Mouse (Mus musculus): ENCODE data around the gene Ccdc24. TPM values are rescaled to one million over a fixed set of nuclear protein-coding genes. Genes with fewer than 3 reads are reported as not detected.
A peak's percentile ranks its signal among the peaks of the same experiment; 100 is the strongest.

The Ccdc24 gene
- polyA plus RNA-seq (2015; fragmentation: Nextera tagmentation; extraction: Ambion mirVana) = 2.0 and 3.0 TPM in 2 replicates

DNA sequence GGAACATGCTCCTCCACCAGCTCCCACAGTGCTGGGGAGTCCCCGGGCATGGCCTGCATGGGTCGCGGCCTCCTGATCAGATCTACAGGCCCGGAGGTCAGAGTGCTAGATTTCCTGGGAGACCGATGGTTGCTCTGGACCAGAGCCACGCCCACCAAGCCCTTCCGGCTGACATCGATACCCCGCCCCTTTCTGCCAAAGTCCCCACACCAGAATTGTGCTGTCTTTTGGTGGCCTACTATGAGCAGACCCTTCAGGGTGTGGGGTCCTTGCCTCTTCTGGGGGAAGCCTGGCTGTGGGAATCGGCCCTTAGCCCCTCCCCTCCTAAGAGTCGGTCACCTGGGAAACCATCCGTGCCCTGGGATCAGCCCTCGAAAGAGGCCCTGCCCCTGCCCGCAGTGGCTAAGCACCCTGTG, at the start of gene Ccdc24:
Ccdc24 (minus strand) TSS at position 87 of the 416 bp plus-strand sequence.
- Histone ChIP-seq H3K9me3 (ENCODE audit: control insufficient read depth, low read length) (no peaks in the 10 kb centered on the region), H3K4me3 (ENCODE audit: low read length) (peak within 1 kb of the TSS; percentile 36), H3K27ac (ENCODE audit: low read length) (no peak within 1 kb of the TSS), H3K4me2 (ENCODE audit: low read depth, low read length) (peak within 1 kb of the TSS; percentile 52), H3K27me3 (ENCODE audit: control insufficient read depth, insufficient read depth, low read depth, low read length) (peaks cover under 1% of the 10 kb centered on the region; the same call in 1 of the 2 replicates), H3K36me3 (ENCODE audit: control insufficient read depth, insufficient read depth, low read length) (peaks cover 9% of the 10 kb centered on the region), H3K4me1 (replicated peaks; ENCODE audit: control insufficient read depth, insufficient read depth, low read length) (peaks cover 6% of the 10 kb centered on the region; the same call in 1 of the 2 replicates), H3K9ac (ENCODE audit: low read length) (peak within 1 kb of the TSS; percentile 47)
- WGBS = 8% methylated on average over 14 of the region's 14 CpGs
- ATAC-seq (ENCODE audit: low read depth) = 0 out of 2 replicates have a peak, but pooled peaks have one; percentile 32

- ATAC-seq (ENCODE audit: low read depth) = no peak
- WGBS = 91% methylated on average over 2 of the region's 2 CpGs
- Histone ChIP-seq H3K9ac (ENCODE audit: low read length) (no peak overlapping the region), H3K4me1 (replicated peaks; ENCODE audit: control insufficient read depth, insufficient read depth, low read length) (peaks cover 2% of the 10 kb centered on the region; the same call in 1 of the 2 replicates), H3K4me3 (ENCODE audit: low read length) (no peak overlapping the region), H3K9me3 (ENCODE audit: control insufficient read depth, low read length) (no peaks in the 10 kb centered on the region), H3K36me3 (ENCODE audit: control insufficient read depth, insufficient read depth, low read length) (no peaks in the 10 kb centered on the region), H3K27ac (ENCODE audit: low read length) (no peak overlapping the region), H3K4me2 (ENCODE audit: low read depth, low read length) (no peak overlapping the region), H3K27me3 (ENCODE audit: control insufficient read depth, insufficient read depth, low read depth, low read length) (peaks cover 8% of the 10 kb centered on the region; the same call in 1 of the 2 replicates)
Observed at GRCm38 (mm10) chr4:117921358-117921757, 49.0 kb upstream of the Ccdc24 start.

DNA sequence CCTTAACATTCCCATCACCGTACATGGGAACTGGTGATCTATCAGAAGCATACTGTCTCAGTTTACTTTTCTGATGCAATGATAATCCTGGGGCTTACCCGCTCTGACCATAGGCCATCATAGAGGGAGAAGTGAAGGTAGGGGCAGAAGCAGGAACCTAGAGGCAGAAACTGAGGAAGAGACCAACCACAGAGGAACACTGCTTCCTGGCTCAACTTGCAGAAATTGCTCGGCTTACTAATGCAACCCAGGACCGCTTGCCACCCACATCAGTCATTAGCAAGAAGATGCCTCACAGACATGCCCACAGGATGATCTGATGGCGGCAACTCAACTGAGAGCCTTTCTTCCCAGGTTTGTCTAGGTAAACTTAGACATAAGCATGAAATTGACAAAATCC, 46.4 kb upstream of the Ccdc24 start:
- Histone ChIP-seq H3K27ac (ENCODE audit: low read length) (no peak overlapping the region), H3K36me3 (ENCODE audit: control insufficient read depth, insufficient read depth, low read length) (no peaks in the 10 kb centered on the region), H3K4me3 (ENCODE audit: low read length) (no peak overlapping the region), H3K4me1 (replicated peaks; ENCODE audit: control insufficient read depth, insufficient read depth, low read length) (peaks cover 13% of the 10 kb centered on the region), H3K27me3 (ENCODE audit: control insufficient read depth, insufficient read depth, low read depth, low read length) (no peaks in the 10 kb centered on the region), H3K9me3 (ENCODE audit: control insufficient read depth, low read length) (no peaks in the 10 kb centered on the region), H3K9ac (ENCODE audit: low read length) (no peak overlapping the region), H3K4me2 (ENCODE audit: low read depth, low read length) (no peak overlapping the region)
- 72% methylated on average over 5 of the region's 5 CpGs for WGBS
- no peak for ATAC-seq (ENCODE audit: low read depth)

- no peaks in the 10 kb centered on the region for H3K9me3 ChIP-seq (ENCODE audit: control insufficient read depth, low read length)
- 45% methylated on average over 3 of the region's 3 CpGs for WGBS
- H3K27me3 ChIP-seq (ENCODE audit: control insufficient read depth, insufficient read depth, low read depth, low read length) = no peaks in the 10 kb centered on the region
- no peak for ATAC-seq (ENCODE audit: low read depth)
- H3K4me1 ChIP-seq (replicated peaks; ENCODE audit: control insufficient read depth, insufficient read depth, low read length) = peaks cover 18% of the 10 kb centered on the region
- H3K4me2 ChIP-seq (ENCODE audit: low read depth, low read length) = no peak overlapping the region
- no peaks in the 10 kb centered on the region for H3K36me3 ChIP-seq (ENCODE audit: control insufficient read depth, insufficient read depth, low read length)
- no peak overlapping the region for H3K4me3 ChIP-seq (ENCODE audit: low read length)
- H3K9ac ChIP-seq (ENCODE audit: low read length) = no peak overlapping the region
- peak overlapping the region; percentile 30 for H3K27ac ChIP-seq (ENCODE audit: low read length)
Observed at GRCm38 (mm10) chr4:117918261-117918660, 45.9 kb upstream of the Ccdc24 start.

DNA sequence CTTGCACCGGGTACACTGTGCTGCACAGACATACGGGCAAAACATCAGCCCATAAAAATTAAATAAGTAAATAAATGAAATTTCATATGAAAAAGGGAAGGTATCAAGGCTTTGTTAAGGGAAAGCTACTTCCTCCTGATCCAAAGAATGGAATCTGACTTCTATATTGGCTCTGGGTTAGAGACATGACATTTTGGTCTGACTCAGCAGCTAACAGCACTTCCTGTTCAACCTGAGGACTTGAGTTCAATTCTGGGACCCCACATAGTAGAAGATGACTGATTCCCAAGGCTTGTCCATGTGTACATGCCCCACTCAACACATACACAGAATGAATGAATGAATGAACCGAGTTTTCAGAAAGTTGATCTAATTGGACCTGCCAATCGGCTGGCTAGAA, 45.5 kb upstream of the Ccdc24 start:
- Histone ChIP-seq H3K4me1 (replicated peaks; ENCODE audit: control insufficient read depth, insufficient read depth, low read length) (peaks cover 22% of the 10 kb centered on the region), H3K27ac (ENCODE audit: low read length) (peak overlapping the region; percentile 24), H3K27me3 (ENCODE audit: control insufficient read depth, insufficient read depth, low read depth, low read length) (no peaks in the 10 kb centered on the region), H3K4me2 (ENCODE audit: low read depth, low read length) (no peak overlapping the region), H3K36me3 (ENCODE audit: control insufficient read depth, insufficient read depth, low read length) (no peaks in the 10 kb centered on the region), H3K9me3 (ENCODE audit: control insufficient read depth, low read length) (no peaks in the 10 kb centered on the region), H3K9ac (ENCODE audit: low read length) (no peak overlapping the region), H3K4me3 (ENCODE audit: low read length) (no peak overlapping the region)
- WGBS = 86% methylated on average over 4 of the region's 4 CpGs
- no peak for ATAC-seq (ENCODE audit: low read depth)

DNA sequence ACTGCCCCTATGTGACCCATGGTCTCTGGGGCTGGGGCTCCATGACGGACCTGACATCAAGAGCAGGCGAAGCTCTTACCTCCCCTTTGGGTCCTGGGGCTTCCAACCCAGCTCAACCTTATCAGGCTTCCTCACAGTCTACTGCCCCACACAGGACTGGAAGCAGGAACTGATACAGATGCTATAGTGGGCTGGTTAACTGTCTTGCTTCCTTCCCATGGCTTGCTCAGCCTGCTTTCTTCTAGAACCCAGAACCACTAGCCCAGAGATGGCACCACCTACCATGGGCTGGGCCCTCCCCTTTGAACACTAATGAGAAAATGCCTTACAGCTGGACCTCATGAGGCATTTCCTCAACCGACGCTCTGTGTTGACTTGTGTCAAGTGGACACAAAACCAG, 45.0 kb upstream of the Ccdc24 start:
- Histone ChIP-seq H3K36me3 (ENCODE audit: control insufficient read depth, insufficient read depth, low read length) (no peaks in the 10 kb centered on the region), H3K9ac (ENCODE audit: low read length) (no peak overlapping the region), H3K4me1 (replicated peaks; ENCODE audit: control insufficient read depth, insufficient read depth, low read length) (peaks cover 25% of the 10 kb centered on the region), H3K4me3 (ENCODE audit: low read length) (no peak overlapping the region), H3K4me2 (ENCODE audit: low read depth, low read length) (no peak overlapping the region), H3K9me3 (ENCODE audit: control insufficient read depth, low read length) (no peaks in the 10 kb centered on the region), H3K27ac (ENCODE audit: low read length) (no peak overlapping the region), H3K27me3 (ENCODE audit: control insufficient read depth, insufficient read depth, low read depth, low read length) (no peaks in the 10 kb centered on the region)
- no peak for ATAC-seq (ENCODE audit: low read depth)
- WGBS = 79% methylated on average over 4 of the region's 4 CpGs

GRCm38 (mm10) chr4:117916386-117916785, 44.0 kb upstream of the Ccdc24 start:
- peaks cover 9% of the 10 kb centered on the region; the same call in 1 of the 2 replicates for H3K36me3 ChIP-seq (ENCODE audit: control insufficient read depth, insufficient read depth, low read length)
- no peak overlapping the region for H3K4me3 ChIP-seq (ENCODE audit: low read length)
- no peak overlapping the region for H3K9ac ChIP-seq (ENCODE audit: low read length)
- no peak for ATAC-seq (ENCODE audit: low read depth)
- no peak overlapping the region for H3K4me2 ChIP-seq (ENCODE audit: low read depth, low read length)
- no peak overlapping the region for H3K27ac ChIP-seq (ENCODE audit: low read length)
- peaks cover 27% of the 10 kb centered on the region for H3K4me1 ChIP-seq (replicated peaks; ENCODE audit: control insufficient read depth, insufficient read depth, low read length)
- 62% methylated on average over 5 of the region's 5 CpGs for WGBS
- no peaks in the 10 kb centered on the region for H3K27me3 ChIP-seq (ENCODE audit: control insufficient read depth, insufficient read depth, low read depth, low read length)
- H3K9me3 ChIP-seq (ENCODE audit: control insufficient read depth, low read length) = no peaks in the 10 kb centered on the region

- Histone ChIP-seq H3K4me2 (ENCODE audit: low read depth, low read length) (peak overlapping the region; percentile 100), H3K4me1 (replicated peaks; ENCODE audit: control insufficient read depth, insufficient read depth, low read length) (peaks cover 27% of the 10 kb centered on the region), H3K9ac (ENCODE audit: low read length) (peak overlapping the region; percentile 86), H3K36me3 (ENCODE audit: control insufficient read depth, insufficient read depth, low read length) (peaks cover 9% of the 10 kb centered on the region; the same call in 1 of the 2 replicates), H3K27me3 (ENCODE audit: control insufficient read depth, insufficient read depth, low read depth, low read length) (no peaks in the 10 kb centered on the region), H3K9me3 (ENCODE audit: control insufficient read depth, low read length) (no peaks in the 10 kb centered on the region), H3K27ac (ENCODE audit: low read length) (no peak overlapping the region), H3K4me3 (ENCODE audit: low read length) (peak overlapping the region; percentile 83)
- WGBS = 2% methylated on average over 19 of the region's 19 CpGs
- ATAC-seq (ENCODE audit: low read depth) = no peak
Observed at GRCm38 (mm10) chr4:117915489-117916105, 43.2 kb upstream of the Ccdc24 start.

DNA sequence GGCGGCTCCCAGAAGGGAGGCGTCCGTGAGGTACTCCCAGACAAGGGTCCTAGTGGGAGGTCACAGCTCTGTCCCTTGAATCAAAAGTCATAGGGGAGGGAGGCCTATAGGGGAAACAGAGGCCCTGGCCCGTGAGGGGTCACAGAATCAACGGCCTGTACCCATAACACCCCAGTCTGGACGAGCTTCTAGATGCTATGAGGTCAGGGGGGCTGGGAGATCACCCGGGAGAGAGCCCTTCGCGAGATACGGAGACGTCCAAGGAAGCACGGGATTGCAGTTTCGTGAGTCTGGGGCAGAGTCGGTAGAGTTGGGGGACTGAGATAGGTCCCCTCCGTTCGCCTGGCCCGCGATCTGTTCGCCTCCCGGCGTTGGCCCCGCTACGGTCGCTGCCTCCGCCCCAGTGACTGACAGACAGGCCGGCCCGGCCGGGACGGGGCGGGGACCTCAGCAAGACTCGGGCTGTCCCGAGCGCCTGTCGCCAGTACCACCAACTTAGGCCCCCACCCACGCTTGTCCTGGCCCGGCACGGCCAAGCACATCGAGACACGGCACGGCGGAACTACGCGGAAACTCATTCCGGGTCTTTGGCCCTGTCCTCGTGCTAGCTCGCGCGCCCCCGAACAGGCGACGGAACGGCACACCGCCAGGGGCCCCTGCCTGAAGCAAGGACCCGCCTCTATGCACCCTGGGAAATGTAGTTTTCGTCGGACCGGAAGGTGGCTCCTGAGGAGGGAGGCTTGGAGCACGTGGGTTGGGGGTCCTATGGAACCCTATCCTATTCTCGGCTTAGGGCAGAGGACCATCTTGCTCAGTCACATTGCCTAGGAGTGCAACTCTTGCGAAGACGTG, 42.5 kb upstream of the Ccdc24 start, which contains the start of gene Ipo13:
Ipo13 (minus strand) TSS at position 409 of the 852 bp plus-strand sequence.
- ATAC-seq (ENCODE audit: low read depth) = peak; percentile 94
- Histone ChIP-seq H3K4me2 (ENCODE audit: low read depth, low read length) (peak within 1 kb of the TSS; percentile 100), H3K36me3 (ENCODE audit: control insufficient read depth, insufficient read depth, low read length) (peaks cover 9% of the 10 kb centered on the region; the same call in 1 of the 2 replicates), H3K27ac (ENCODE audit: low read length) (peak within 1 kb of the TSS; percentile 70), H3K9ac (ENCODE audit: low read length) (peak within 1 kb of the TSS; percentile 86), H3K4me1 (replicated peaks; ENCODE audit: control insufficient read depth, insufficient read depth, low read length) (peaks cover 27% of the 10 kb centered on the region), H3K9me3 (ENCODE audit: control insufficient read depth, low read length) (no peaks in the 10 kb centered on the region), H3K27me3 (ENCODE audit: control insufficient read depth, insufficient read depth, low read depth, low read length) (no peaks in the 10 kb centered on the region), H3K4me3 (ENCODE audit: low read length) (peak within 1 kb of the TSS; percentile 83)
- WGBS = under 1% methylated on average over 59 of the region's 61 CpGs

Data from lung, embryonic 16.5 days (tissue).